Mouse (Mus musculus) heart, adult 2 months (tissue): Measurements from ENCODE around the gene Guca2a. TPM values are rescaled to one million over a fixed set of nuclear protein-coding genes. Genes with fewer than 3 reads are reported as not detected.

ENCODE experiments used
- DNase-seq, 2 experiments: peaks; one replicate each; pipeline ENCODE4 v3.0.0; 2021
- H3K27ac ChIP-seq: fragments of 200-600 bp; 2 replicates; pipeline ENCODE4 v1.8.1; 2022
- H3K27me3 ChIP-seq: fragments of 200-500 bp; 2 replicates; pipeline ENCODE4 v1.6.1; 2012; ENCODE audit warnings: mild to moderate bottlenecking, low read length, inconsistent platforms, mixed read lengths; ENCODE audit not compliant: control insufficient read depth, insufficient read depth
- H3K36me3 ChIP-seq: fragments of 200-500 bp; 2 replicates; pipeline ENCODE4 v1.6.1; 2012; ENCODE audit warnings: low read length, inconsistent platforms; ENCODE audit not compliant: control insufficient read depth, insufficient read depth
- H3K4me1 ChIP-seq: fragments of 200-500 bp; 2 replicates; pipeline ENCODE4 v1.6.1; 2011; ENCODE audit warnings: low read length; ENCODE audit not compliant: control insufficient read depth, insufficient read depth
- H3K4me3 ChIP-seq: fragments of 200-600 bp; 2 replicates; pipeline ENCODE4 v1.8.1; 2022
- H3K79me2 ChIP-seq: fragments of 200-500 bp; replicated peaks from 2 replicates; pipeline ENCODE4 v1.6.1; 2012; ENCODE audit warnings: mild to moderate bottlenecking, inconsistent platforms, low read length, moderate library complexity, mixed read lengths; ENCODE audit not compliant: control insufficient read depth, insufficient read depth
- H3K9ac ChIP-seq: fragments of 200-500 bp; 2 replicates; pipeline ENCODE4 v1.6.1; 2012; ENCODE audit warnings: low read depth, mild to moderate bottlenecking, control low read depth, inconsistent platforms, low read length, mixed read lengths
- CTCF ChIP-seq: fragments of 200-600 bp; IDR thresholded peaks from 2 replicates; pipeline ENCODE4 v1.8.1; 2022; ENCODE audit warnings: antibody characterized with exemption, mild to moderate bottlenecking, moderate library complexity
- EP300 ChIP-seq: fragments of 200-500 bp; IDR thresholded peaks from 2 replicates; pipeline ENCODE4 v1.6.1; 2011; ENCODE audit warnings: low read depth, low read length, control low read depth; ENCODE audit not compliant: insufficient read depth
- POLR2A ChIP-seq: fragments of 200-500 bp; IDR thresholded peaks from 2 replicates; pipeline ENCODE4 v1.6.1; 2011; ENCODE audit warnings: mild to moderate bottlenecking, low read depth, low read length, control low read depth; ENCODE audit not compliant: insufficient read depth
- WGBS: fragments of 180-500 bp; shearing (Covaris S2); methylation state at CpG from one replicate; pipeline ENCODE4 v1.1.7; 2018; 5-methylcytosine and 5-hydroxymethylcytosine counted together
- intact Hi-C: fragments of 180-260 bp; cut with DNase I; formaldehyde crosslinking; loops from one replicate; pipeline ENCODE4 v1.15.1; 2025
- polyA plus RNA-seq: library from polyadenylated mRNA; depleted of rRNA; stranded (reverse); fragments of >200 nt; gene quantifications from 2 replicates; pipeline ENCODE4 v1.2.3, GENCODE M21; 2012
- total RNA-seq, 2 experiments: library from RNA; stranded (reverse); gene quantifications; 2 replicates each; pipeline ENCODE4 v1.2.3; 2021

The Guca2a gene
- total and polyA plus RNA-seq, 3 experiments, result 0.21 TPM; not detected in 2

DNA sequence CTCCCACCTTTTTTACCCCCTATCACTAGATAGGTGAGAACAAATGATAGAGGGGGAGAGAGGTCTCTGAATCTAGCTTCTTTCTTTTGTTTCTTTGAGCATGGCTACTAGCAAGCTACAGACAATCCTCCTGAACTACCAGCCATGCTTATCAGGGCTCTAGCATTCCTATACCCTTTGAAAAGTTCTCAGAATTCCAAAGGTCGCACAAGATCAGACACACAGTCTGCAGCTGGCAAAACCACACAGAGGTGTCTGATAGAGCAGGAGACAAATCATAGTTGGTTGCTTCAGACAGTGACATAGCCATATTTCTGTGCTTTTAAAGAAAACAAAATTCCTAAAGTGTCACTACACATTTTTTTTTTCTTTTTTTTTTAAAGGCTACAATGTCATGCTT lies 37.9 kb upstream of the Guca2a start:
- Histone ChIP-seq H3K27ac (no peak overlapping the region), H3K79me2 (peaks cover 4% of the 10 kb centered on the region; the same call in 1 of the 2 replicates), H3K4me3 (no peak overlapping the region), H3K36me3 (no peaks in the 10 kb centered on the region), H3K4me1 (peaks cover 2% of the 10 kb centered on the region; the same call in 1 of the 2 replicates), H3K9ac (no peak overlapping the region), H3K27me3 (no peaks in the 10 kb centered on the region)
- TF ChIP-seq POLR2A, result no peak
- TF ChIP-seq EP300, result no peak
- TF ChIP-seq CTCF, result no peak
- DNase-seq, result no peak
- WGBS, result 26% methylated on average over 1 of the region's 1 CpGs
- intact Hi-C loops, result no loop called here

DNA sequence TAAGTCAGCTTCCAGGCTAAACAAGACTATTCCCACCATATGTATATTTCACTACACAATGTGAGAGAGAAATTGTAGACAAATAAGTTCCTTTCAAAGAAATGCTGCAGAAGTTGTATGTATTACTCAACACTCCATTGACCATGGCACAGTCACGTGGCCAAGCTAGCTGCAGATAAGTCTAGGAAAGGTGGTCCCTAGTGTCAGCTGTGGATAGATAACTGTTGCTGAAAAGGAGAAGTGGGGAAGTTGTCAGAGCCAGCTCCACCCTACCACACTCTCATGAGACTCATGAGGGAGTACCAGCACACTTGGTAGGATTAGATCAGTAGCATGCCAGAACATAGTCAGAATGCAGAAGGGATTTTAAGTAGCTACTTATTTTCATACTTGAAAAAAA lies 28.0 kb upstream of the Guca2a start:
- Histone ChIP-seq H3K4me1 (peaks cover 5% of the 10 kb centered on the region), H3K27me3 (no peaks in the 10 kb centered on the region), H3K27ac (no peak overlapping the region), H3K79me2 (no peaks in the 10 kb centered on the region; the same call in 1 of the 2 replicates), H3K9ac (no peak overlapping the region), H3K36me3 (no peaks in the 10 kb centered on the region), H3K4me3 (no peak overlapping the region)
- TF ChIP-seq EP300 (no peak), POLR2A (no peak), CTCF (no peak)
- 41% methylated on average over 1 of the region's 1 CpGs for WGBS
- intact Hi-C loops, result no loop called here
- no peak for DNase-seq

DNA sequence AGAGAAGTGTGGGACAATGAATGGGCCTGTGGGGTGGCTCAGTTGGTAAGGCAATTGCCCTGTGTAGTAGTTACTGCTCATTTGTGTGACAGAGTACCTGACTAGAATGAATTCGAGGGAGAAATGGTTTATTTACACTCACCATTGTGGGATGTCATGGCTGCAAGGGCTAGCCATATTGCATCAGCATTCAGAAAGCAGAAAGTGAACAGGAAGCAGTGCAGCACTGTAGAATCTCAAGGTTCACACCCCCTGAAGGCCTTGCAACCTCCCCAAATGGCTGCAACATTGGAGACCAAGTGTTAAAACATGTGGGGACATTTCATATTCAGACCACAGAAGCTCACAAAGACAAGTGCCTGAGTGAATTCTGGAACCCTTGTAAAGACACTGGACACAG lies 23.4 kb upstream of the Guca2a start:
- no peak for TF ChIP-seq CTCF
- no peak for TF ChIP-seq POLR2A
- TF ChIP-seq EP300, result no peak
- 88% methylated on average over 1 of the region's 1 CpGs for WGBS
- Histone ChIP-seq H3K4me1 (peaks cover 5% of the 10 kb centered on the region), H3K4me3 (no peak overlapping the region), H3K27ac (no peak overlapping the region), H3K9ac (no peak overlapping the region), H3K36me3 (no peaks in the 10 kb centered on the region), H3K79me2 (no peaks in the 10 kb centered on the region; the same call in none of the 2 replicates), H3K27me3 (no peaks in the 10 kb centered on the region)
- intact Hi-C loops, result no loop called here
- no peak for DNase-seq

DNA sequence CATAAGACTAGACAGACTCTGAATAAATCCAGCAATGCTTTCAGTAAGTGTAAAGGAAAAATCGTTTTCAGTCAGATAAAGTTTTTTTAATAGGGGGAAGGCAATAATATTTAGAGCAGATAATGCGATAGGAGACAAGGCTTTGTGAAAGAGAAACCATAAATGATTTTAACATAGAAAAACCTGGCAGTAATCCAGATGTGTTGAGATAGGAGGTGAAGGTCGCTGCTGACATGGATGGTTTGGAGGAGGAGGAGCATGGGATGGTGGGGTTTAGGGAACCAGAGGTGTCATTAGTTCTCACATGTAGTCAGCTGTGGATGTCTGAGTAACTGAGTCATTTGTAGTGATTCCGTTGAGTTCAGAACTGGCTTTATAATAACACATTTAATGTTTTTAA lies 22.8 kb upstream of the Guca2a start:
- no peaks in the 10 kb centered on the region for H3K36me3 ChIP-seq
- no peak for DNase-seq
- intact Hi-C loops, result no loop called here
- H3K79me2 ChIP-seq, result no peaks in the 10 kb centered on the region; the same call in none of the 2 replicates
- 34% methylated on average over 4 of the region's 4 CpGs for WGBS
- TF ChIP-seq CTCF (no peak), POLR2A (no peak), EP300 (no peak)
- H3K9ac ChIP-seq, result no peak overlapping the region
- H3K27me3 ChIP-seq, result no peaks in the 10 kb centered on the region
- no peak overlapping the region for H3K27ac ChIP-seq
- no peak overlapping the region for H3K4me3 ChIP-seq
- H3K4me1 ChIP-seq, result peaks cover 3% of the 10 kb centered on the region; the same call in 1 of the 2 replicates

DNA sequence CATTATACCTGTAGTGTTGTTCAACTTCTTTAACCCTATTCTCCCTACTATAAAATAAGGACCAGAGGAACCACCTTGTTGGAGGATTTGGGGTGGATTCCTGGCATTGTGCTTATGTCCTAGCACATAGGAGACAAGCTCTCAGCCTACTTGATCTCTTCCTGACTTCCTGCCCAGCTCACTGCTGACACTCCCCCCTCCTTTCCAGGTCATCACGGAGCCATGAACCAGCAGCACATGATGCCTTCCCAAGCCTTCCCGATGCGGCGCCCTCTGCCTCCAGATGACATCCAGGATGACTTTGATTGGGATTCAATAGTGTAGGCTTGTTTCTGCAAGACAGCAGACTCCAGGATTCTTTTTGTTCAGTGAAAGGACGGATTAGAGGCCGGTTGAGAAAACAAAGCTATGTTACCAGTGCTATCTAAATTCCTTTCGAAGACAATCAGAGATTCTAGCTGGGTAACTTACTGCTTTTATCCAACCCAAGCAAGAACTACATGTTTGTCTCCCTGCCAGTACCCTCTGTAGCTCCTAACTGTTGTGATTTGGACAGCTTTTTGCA lies 11.3 kb upstream of the Guca2a start:
- intact Hi-C loops, result loop anchor here (2.0 to 5.0 kb wide), 2 partner anchors 89 to 195 kb away; partner anchors contain the start of genes Foxj3 and Frg2f1
- DNase-seq, result no peak
- Histone ChIP-seq H3K9ac (no peak overlapping the region), H3K4me3 (no peak overlapping the region), H3K79me2 (no peaks in the 10 kb centered on the region), H3K36me3 (peaks cover 4% of the 10 kb centered on the region), H3K27ac (no peak overlapping the region), H3K27me3 (no peaks in the 10 kb centered on the region), H3K4me1 (no peaks in the 10 kb centered on the region; the same call in none of the 2 replicates)
- TF ChIP-seq POLR2A (no peak), CTCF (no peak), EP300 (no peak)
- 39% methylated on average over 7 of the region's 7 CpGs for WGBS

DNA sequence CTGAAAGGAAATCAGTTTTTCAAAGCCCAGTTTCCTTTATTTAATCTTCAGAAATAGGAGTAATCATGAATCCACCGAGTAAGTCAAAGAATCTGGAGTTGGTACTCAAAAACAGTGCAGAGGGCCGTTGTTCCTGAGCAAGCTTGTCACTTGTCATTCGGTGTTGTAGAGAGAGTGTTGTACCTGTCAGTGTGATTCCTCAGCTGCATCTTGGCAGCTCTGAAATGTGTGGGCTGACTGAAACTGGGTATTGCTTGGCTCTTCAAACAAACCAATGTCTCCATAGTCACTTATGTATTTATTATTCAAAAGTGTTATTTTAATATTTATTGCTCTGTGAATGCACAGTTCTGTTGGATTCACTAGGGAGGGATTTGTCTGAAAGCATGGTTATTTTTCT lies 10.6 kb upstream of the Guca2a start:
- no peak overlapping the region for H3K27ac ChIP-seq
- no peak overlapping the region for H3K9ac ChIP-seq
- TF ChIP-seq CTCF (no peak), EP300 (no peak), POLR2A (no peak)
- no peak overlapping the region for H3K4me3 ChIP-seq
- WGBS, result 53% methylated on average over 3 of the region's 3 CpGs
- H3K36me3 ChIP-seq, result no peaks in the 10 kb centered on the region; the same call in 1 of the 2 replicates
- DNase-seq, result no peak
- H3K79me2 ChIP-seq, result no peaks in the 10 kb centered on the region
- no peaks in the 10 kb centered on the region for H3K27me3 ChIP-seq
- H3K4me1 ChIP-seq, result no peaks in the 10 kb centered on the region; the same call in none of the 2 replicates
- intact Hi-C loops, result loop anchor here (2.0 to 5.0 kb wide), 2 partner anchors 90 to 196 kb away; partner anchors contain the start of genes Foxj3 and Frg2f1
